Mouse (Mus musculus) heart, embryonic 14.5 days (tissue): Measurements from ENCODE around the gene Pop4. TPM values are rescaled to one million over a fixed set of nuclear protein-coding genes. Genes with fewer than 3 reads are reported as not detected.

Experiments
- polyA plus RNA-seq: library from polyadenylated mRNA; unstranded; fragments of >200 nt; fragmentation: Nextera tagmentation; extraction: Ambion mirVana; gene quantifications from 2 replicates; pipeline ENCODE4 v1.2.1, GENCODE M21; 2014

Pop4 gene
- polyA plus RNA-seq, 1 experiment from 2014 or later = 41.2 TPM

Other genes with a start within 250 kb of the Pop4 start
- gene Uri1, start 247.9 kb downstream of the Pop4 start, polyA plus RNA-seq = 33.6 and 33.9 TPM in 2 replicates
- 29.2 and 33.2 TPM in 2 replicates for gene Ccne1, start 163.9 kb downstream of the Pop4 start, polyA plus RNA-seq
- gene 1600014C10Rik, start 88.2 kb downstream of the Pop4 start, polyA plus RNA-seq = 14.4 and 15.2 TPM in 2 replicates
- gene Plekhf1, start 43.4 kb downstream of the Pop4 start, polyA plus RNA-seq = 4.0 TPM in 2 replicates